Mouse (Mus musculus) spleen, postnatal 10 days (tissue): Measurements from ENCODE around the gene Nlrc4.
A peak's percentile ranks its signal among the peaks of the same experiment; 100 is the strongest.
"Not testable (repeated sequence)": the region's sequence is repeated elsewhere in the genome, so short reads cannot be mapped to it uniquely, and the experiment has no call there.

Source experiments
- DNase-seq, 2 experiments: peaks; one replicate each; pipeline ENCODE4 v3.0.0; 2021 to 2022; ENCODE audit warnings: low spot score in 2 of 2

Gene Nlrc4

DNA sequence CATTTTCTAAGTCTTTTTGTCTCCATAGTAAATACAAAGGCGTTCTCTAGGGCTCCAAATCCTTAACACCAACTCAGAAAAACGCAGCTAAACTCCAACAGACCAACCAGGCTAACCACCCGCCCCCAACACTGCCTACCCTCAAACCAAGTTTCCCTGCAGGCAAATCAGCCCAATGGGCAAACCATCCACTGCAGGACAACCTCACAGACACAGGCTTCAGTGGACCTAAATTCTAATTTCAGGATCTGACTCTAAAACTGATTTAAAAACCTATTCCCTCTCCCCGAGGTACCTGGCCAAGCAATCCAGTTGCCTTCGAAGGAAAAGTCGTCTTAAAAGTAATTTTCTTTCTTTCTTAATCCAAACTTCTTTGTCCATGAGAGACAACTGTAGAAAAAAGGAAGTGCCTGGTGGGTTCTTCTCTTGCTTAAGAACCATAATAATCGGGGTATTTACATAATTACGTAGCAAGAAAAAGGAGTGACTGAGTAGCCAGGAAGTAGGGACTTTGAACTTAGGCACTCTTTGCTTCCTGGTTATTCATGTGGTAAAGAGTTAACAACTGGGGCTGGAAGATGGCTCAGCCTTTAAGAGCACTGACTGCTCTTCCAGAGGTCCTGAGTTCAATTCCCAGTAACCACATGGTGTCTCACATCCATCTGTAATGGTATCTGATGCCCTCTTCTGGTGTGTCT lies at the start of gene Nlrc4:
Gene Nlrc4 (minus strand): TSS at position 432 of the 698 bp plus-strand sequence.
- DNase-seq = no peak

DNA sequence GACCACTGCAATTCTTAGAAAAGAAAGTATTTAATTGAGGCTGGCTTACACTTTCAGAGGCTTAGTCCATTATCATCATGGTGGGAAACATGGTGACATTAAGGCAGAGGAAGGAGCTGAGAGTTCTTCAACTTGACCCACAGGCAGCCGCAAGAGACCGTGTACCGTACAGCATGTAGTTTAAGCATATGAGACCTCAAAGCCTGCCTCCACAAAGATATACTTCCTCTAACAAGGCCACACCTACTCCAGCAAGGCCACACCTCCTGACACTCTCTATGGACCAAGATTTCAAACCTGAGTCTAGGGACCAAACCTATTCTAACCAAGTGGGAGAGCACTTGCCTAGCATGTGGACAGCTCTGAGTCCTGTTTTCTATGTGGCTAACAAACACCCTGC lies 49.7 kb upstream of the Nlrc4 start:
- peak in 1 of 2 experiments; percentile 35 for DNase-seq

DNA sequence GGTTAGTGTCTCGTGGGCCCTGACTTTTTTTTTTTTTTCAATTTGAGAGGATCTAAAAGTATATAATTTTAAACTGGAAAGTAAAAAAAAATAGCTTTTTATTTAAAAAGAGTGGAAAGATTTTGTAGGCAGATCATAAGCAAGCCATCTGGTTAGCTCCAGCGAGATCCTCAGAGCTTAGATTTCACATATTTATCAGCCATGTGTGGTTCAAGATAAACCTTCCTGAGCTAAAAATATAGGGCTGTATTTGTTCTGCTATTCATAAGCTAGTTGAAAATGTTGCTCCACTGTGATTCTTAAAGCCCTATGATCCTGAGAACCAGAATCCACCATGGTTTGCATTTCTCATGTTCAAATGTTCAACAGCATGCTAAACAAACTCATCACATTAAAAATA lies 49.0 kb upstream of the Nlrc4 start:
- DNase-seq = no peak

DNA sequence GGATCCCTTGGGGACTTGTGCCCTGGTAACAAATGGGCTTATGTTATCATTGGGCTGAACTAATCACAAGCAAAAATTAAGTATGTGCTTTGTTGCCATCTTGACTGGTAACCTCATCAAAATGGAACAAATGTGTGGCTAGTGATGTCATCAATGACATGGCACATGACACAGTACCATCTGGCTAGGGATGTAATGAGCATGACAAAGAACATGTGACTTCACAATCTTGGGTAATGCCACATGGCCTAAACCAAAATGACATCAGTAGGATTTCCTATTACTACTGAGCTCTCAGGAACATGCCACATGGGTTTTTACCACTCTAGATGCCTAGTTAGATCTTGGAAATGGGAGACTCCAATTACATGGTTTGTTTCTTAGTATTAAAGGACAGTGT lies 42.1 kb upstream of the Nlrc4 start:
- no peak for DNase-seq

DNA sequence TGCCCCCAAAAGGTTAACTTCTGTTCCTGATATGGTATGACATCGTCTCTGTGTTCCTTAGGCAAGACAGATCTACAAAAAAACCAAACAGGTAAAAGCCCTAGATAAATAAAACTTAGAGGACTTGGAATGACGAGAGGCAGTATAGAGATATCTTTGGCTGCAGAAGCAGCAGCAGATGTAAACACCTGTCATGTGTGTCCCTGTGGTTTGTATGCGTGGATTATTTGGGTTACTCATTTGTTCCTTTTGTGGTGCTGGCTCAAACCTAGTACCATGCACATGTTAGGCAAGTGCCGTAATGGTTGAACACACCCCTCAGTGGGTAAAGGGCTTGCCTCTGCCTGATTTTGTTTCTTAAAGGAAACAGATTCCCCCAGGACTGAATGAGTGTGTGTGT lies 41.3 kb upstream of the Nlrc4 start:
- DNase-seq = no peak

DNA sequence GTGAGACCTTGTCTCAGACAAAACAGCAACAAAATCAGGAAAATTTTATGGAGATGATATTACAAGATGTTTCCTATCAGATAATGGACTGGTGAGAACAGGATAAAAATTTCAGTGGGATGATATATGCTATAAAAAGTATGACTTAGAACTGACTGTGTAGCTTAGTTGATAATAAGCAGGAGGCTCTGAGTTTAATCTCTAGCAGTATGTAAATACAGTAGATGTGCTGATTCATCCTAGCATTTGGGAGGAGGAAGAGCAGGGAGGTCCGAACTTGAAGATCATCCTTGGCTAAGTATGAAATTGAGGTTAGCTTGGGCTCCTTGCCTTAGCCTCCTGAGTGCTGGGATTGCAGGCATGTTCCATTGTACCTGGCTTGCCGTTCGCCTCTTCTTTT lies 32.6 kb upstream of the Nlrc4 start:
- no peak for DNase-seq

DNA sequence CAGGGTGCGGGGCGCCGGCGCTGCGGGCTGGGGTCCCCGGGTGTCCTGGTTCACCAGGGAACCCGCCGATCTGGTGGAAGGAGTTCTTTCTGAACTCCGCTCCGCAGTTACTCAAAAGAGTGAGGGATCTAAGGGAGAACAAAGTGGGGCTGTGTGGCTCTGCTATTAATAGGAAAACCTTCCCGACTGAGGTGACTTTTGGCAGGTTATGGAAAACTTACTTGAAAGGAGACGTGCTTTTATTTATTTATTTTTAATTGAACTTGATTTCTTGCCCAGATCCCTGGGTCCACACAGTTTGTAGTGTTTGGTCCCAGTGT lies 30.9 kb upstream of the Nlrc4 start:
- no peak for DNase-seq

DNA sequence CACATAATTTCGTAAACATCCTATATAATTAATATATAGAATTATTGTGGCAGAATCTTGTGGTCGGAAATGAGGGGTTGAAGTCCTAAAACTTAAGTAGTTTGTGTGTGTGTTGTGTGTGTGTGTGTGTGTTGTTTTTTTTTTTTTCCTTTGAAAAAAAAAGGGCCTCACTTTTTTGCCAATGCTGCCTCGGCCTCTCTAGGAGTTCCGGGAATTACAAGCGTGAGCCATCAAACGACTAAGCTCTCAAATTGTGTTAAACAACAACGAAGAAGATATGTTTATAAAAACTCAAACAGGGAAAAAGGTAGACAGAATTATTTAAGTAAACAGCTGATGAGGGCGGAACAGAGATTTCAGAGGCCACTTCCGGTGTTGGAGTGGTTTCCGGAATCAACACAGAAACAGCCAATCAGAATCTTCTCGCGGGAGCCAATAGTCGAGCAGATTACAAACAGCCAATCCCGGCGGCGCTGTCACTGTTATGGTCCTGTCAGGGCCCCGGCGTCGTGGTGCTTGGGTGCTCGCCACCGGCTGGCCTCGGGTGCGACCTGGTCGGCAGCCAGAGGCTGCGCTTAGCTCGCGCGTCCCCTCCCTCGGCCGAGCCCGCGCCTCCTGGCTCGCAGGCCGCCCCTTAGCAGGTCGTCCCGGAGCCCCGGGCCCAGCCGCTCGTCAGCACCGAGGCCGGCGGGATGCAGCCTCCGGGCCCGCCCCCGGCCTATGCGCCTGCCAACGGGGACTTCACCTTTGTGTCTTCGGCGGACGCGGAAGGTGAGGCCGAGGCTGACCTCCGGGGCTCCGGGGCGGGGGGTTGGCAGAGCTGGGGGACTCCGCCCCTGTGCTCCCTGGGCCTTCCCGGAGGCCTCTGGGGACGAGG lies 30.3 kb upstream of the Nlrc4 start, which contains the start of gene Yipf4:
Gene Yipf4 (plus strand): TSS at position 470 of the 877 bp plus-strand sequence.
- peak; percentile 96 to 97 for DNase-seq

DNA sequence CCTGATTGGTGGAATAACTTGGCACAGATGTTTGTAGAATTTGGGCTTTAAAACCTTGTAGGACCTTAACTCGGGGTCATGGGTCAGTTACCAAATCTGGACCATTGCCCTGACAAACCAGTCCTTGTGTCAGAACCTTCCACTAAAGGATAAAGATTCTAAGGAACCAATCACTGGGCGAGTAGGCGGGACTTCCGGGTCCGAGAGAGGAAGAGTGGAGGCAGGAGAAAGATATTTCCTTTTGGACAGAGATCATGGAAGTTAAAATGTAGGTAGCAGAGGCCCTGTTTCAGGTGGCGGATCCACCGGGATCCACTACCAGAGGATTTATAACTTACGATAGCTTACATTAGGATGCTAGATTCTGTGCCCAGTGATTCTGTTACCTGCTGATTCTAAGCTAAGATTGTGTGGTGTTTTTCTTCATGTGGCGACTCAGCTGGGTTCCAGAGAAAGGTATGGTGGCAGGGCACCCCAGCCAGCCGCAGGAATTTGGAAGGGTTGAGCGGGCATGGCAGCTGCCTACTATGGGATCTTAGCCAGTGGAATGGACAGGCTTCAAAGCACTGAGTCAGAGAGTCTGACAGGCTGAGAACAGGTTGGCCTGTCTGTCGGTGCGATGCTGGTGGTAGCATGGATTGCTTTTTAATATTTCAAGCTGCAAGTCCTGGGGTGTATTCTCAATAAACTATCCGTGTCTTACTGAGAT lies 21.6 kb upstream of the Nlrc4 start:
- DNase-seq = no peak

DNA sequence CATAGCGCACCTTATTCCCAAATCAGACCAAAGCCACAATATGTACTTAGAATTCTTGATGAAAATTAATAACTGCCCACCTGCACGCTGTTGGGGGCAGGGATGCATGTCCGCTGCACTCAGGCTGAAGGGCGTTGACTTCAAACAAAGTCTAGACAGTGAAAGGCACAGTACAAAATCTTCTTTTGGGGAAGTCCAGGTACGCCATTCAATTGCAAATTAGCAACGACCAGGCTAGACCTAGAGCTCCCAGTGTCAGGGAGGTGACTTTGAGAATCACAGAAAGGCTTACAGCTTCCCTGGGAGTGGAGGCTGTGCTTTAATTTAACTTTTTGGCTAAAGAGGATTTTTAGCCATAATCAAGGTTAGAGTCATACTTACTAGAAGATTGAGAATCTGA lies 11.2 kb upstream of the Nlrc4 start:
- DNase-seq = not testable (repeated sequence)

DNA sequence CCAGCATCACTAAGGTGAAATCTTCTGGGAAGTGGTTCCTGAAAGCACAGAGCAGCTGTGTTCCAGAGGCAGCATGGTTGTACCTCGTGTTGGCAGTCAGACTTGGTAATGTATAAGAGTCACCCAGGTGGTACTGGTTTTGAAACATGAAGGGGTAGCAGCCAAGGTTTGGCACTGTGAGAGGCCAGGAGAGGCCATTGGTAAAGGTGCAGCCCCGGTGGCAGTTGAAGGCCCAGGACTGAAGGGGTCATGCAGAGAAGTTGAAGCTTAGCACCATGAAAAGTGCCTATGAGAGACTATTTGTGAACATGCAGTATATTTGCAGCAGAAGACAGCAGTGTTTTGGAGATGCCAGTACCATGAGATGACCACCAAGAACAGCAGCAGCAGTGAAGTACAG lies 9.0 kb upstream of the Nlrc4 start:
- not testable (repeated sequence) for DNase-seq

DNA sequence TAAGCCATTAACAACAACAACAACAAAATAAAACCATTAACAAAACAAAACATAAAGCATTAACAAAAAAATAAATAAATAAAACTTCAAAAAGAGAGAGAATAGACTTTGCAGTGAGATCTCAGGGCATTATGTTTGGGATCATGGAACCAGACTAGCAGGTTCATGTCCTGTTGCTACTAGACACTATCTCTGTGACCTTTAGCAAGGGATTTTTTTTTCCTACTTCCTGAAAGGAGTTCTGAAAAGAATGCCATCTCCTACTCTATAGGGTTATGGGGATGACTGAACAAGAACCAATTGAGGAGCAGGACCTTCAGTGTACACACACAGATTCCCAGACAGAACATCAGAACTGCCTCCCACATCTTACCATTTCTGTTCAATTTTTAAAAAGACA lies 4.6 kb upstream of the Nlrc4 start:
- DNase-seq = no peak

DNA sequence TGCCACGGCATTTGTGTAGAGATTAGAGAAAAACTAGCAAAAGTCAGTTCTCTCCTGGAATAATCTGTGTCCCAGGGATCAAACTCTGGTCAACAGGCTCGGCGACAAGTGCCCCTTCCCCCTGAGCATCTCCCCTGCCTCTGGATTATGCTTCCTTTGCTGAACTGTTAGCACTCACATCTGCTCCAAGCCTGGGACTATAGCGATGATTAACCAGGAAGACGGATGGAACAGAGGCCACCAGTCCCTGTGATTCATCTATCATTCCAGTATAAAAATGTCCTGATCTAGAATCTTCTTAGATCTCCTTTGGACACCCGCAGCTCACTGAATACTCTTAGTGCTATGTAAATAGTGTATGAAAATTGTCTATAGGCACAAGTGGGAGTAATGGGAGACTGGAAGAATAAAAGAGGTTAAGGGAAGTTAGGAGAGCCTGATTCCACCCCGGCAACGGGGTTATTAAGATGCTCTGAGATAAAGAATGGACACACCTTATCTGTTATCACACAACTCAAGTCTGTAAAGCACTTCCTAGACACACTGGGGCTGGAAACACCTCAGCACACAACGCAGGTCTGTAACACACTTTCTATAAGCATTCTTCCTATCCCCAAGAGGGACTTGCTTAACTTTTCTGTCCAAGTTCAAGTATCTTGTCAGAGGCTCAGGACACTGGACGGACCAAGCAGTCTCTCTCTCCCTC lies 817 bp downstream of the Nlrc4 start:
- no peak for DNase-seq

DNA sequence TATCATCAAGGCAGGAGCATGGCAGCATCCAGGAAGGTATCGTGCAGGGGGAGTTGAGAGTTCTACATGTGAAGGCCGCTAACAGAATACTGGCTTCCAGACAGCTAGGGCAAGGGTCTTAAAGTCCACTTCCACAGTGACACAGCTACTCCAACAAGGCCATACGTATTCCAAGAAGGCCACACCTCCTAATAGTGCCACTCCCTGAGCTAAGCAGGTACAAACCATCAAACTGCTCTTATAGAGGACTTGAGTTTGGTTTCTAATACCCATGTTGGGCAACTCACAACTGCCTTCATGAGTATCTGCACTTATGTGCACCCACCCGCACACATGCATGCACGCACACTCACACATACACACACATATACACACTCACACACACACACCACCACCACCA lies 2.1 kb downstream of the Nlrc4 start:
- DNase-seq = no peak

DNA sequence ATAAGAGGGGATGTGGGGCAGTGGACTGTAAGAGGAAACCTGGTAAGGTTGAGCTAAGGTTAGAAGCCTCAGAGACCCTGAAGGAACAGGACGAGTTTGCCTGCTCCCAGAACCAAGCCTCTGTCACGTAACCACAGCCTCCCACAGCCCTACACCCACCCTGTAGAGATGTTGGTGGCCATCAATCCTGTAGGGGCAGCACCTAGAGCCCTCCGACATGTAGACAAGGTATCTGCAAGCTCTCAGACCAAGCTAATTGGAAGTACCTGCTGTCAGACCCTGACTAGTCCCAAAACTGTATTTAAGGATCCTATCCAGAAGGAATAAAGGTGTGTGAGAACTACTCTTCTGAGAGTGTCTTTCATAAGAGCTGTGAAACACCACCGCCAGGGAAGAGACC lies 3.5 kb downstream of the Nlrc4 start:
- no peak for DNase-seq

DNA sequence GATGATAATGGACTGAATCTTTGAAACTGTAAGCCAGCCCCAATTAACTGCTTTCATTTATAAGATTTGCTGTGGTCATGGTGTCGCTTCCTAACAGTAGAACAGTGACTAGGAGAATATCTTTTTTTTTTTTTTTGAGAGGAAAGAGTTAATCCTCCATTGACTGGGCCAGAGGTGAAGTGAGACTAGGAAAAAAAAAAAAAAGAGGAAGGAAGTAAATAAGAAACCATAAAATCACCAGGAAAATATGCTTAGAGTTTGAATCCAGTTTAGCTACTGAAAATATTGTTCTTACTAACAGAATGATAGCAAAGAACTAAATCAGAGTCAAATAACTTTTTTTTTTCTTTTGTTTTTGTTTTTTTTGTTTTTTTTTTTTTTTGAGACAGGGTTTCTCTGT lies 4.3 kb downstream of the Nlrc4 start:
- no peak for DNase-seq

DNA sequence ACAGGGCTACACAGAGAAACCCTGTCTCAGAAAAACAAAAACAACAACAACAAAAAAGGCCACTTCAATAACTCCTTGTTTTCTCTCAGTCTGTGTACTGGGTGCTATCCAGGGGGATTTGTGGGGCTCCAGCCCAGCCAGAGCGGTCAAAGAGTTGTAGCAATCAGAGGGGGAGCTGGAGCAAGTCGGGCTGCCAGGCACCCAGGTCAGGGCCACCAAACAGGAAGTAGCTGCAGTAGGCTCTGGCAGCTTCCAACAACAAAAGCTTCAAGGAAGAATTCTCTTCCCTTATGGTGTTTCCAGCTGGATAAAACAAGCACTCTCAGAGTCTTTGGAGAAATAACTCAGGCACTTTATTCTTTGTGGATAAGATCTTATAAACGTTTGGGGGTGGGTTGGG lies 5.0 kb downstream of the Nlrc4 start:
- DNase-seq = no peak

DNA sequence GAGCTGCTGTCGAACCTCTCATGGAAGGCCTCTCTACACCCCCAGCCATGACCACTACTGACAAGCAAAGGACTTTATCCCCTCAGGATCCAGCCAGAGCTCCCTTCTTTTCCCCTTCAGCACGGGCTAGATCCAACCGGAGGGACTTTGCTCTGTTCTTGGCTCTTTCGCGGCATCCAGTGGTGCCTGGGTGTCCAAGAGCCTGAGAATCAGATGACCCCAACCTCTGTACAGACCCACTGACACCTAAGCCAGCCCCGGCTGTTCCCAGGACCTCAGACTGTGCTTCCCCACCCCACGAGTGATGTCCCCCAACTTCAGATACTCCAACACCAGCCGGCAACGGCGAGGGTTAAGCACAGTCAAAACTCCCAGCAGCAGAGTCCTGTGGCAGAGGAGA lies 9.2 kb downstream of the Nlrc4 start:
- DNase-seq = no peak

DNA sequence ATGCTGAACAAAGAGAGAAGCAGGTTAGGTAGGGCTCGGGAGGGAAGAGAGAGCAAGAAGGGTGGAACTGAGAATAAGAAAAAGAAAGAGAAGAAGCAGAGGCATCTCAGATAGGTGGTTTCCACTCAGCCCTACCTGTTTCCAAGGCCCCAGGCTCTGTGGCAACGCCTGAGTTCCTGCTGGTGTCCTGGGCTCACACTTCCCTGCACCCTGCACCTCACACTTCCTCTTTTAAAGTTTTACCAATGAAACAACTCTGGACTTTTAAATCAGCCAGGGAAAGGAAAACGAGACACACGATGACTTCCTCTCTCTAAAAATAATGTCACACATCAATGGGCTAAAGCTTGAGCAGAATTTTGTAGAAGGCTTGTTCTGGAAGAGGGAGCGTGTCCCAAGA lies 18.5 kb downstream of the Nlrc4 start:
- no peak for DNase-seq

DNA sequence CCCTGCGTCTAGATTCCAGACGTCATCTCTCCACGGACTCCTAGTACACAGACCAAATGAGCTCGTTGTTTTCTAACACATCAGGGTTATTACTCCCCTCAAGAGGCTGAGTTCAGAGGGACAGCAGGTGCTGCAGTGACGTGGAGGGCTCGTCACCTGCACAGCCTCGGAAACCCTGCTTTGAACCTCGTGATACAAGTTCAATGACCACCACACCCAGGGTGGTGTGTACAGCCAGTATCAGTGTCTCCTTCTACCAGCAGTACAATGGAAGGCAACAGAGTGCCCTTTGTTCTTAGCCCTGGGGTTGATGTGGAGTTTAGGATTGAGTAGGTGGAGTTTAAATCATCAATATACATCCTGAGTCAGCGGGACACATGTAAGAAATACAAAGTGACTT lies 21.2 kb downstream of the Nlrc4 start:
- DNase-seq = no peak

DNA sequence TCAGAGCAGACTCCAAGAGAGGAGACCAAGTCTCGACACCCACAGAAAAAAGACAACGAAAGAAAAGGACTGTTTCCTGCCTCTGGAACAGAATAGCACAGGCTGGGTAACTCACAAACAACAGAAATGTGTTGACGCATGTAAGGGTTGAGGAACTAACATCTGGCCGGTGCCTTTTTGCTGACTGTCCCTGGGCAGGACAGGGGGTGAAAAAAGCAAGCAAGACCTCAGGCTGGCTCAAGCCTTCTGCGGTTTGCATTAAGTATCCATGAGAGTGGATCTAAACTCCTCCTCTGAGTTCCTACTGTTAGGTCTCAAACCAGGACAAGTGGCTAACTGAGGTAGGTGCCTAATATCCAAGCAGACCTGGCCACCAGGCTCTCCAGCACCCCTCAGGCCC lies 26.3 kb downstream of the Nlrc4 start:
- DNase-seq = no peak

DNA sequence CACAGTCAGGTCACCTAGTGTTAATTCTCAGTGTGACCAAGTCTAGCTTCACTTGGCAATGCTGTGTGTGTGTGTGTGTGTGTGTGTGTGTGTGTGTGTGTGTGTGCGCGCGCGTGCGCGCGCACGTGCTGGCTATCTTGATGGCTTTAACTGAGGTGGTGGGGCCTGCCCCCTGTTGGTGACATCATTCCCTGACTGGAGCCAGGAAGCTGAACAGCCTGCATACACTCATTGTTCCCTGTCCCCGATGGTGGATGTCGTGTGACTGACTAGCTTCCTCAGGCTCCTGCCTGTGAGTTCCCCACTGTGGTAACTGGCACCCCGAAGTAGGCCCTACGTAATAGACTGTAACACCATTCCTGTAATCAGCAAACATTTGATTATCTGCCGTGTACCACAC lies 27.5 kb downstream of the Nlrc4 start:
- peak in 1 of 2 experiments; percentile 22 for DNase-seq
